Mouse (Mus musculus): ENCODE results near the gene Hnf1b. TPM values are rescaled to one million over a fixed set of nuclear protein-coding genes. Genes with fewer than 3 reads are reported as not detected.

Hnf1b gene
- polyA plus RNA-seq, 1 experiment from 2014 or later = 0.19 TPM

GRCm38 (mm10) chr11:83832389-83832788 lies 17.5 kb upstream of the Hnf1b start:
- no peak for ATAC-seq (ENCODE audit: low FRiP score)

GRCm38 (mm10) chr11:83833517-83833916 lies 16.3 kb upstream of the Hnf1b start:
- no peaks in the 10 kb centered on the region for H3K36me3 ChIP-seq
- H3K4me2 ChIP-seq = no peak overlapping the region
- H3K4me3 ChIP-seq = no peak overlapping the region
- ATAC-seq (ENCODE audit: low FRiP score) = no peak
- WGBS = 84% methylated on average over 6 of the region's 6 CpGs
- no peak overlapping the region for H3K9ac ChIP-seq
- H3K9me3 ChIP-seq = no peaks in the 10 kb centered on the region
- H3K4me1 ChIP-seq (replicated peaks) = no peaks in the 10 kb centered on the region
- H3K27me3 ChIP-seq = no peaks in the 10 kb centered on the region
- H3K27ac ChIP-seq = no peak overlapping the region

More at GRCm38 (mm10) chr11:83832389-83832788, 17.5 kb upstream of the Hnf1b start:
- Histone ChIP-seq H3K4me1 (replicated peaks) (no peaks in the 10 kb centered on the region), H3K27ac (no peak overlapping the region), H3K36me3 (no peaks in the 10 kb centered on the region), H3K9ac (no peak overlapping the region), H3K27me3 (no peaks in the 10 kb centered on the region), H3K4me2 (no peak overlapping the region), H3K9me3 (no peaks in the 10 kb centered on the region), H3K4me3 (no peak overlapping the region)
- 44% methylated on average over 8 of the region's 8 CpGs for WGBS

GRCm38 (mm10) chr11:83833959-83834496 lies 15.8 kb upstream of the Hnf1b start:
- H3K4me1 ChIP-seq (replicated peaks) = no peaks in the 10 kb centered on the region
- no peak overlapping the region for H3K9ac ChIP-seq
- no peaks in the 10 kb centered on the region for H3K9me3 ChIP-seq
- WGBS = 81% methylated on average over 14 of the region's 14 CpGs
- no peak for ATAC-seq (ENCODE audit: low FRiP score)
- H3K27me3 ChIP-seq = no peaks in the 10 kb centered on the region
- H3K27ac ChIP-seq = no peak overlapping the region
- no peak overlapping the region for H3K4me3 ChIP-seq
- H3K36me3 ChIP-seq = no peaks in the 10 kb centered on the region
- no peak overlapping the region for H3K4me2 ChIP-seq

GRCm38 (mm10) chr11:83839451-83839850 lies 10.4 kb upstream of the Hnf1b start:
- Histone ChIP-seq H3K27me3 (peaks cover 21% of the 10 kb centered on the region), H3K4me3 (no peak overlapping the region), H3K9me3 (no peaks in the 10 kb centered on the region), H3K36me3 (no peaks in the 10 kb centered on the region), H3K9ac (no peak overlapping the region), H3K27ac (no peak overlapping the region), H3K4me1 (replicated peaks) (no peaks in the 10 kb centered on the region), H3K4me2 (no peak overlapping the region)
- WGBS = 89% methylated on average over 6 of the region's 6 CpGs
- ATAC-seq (ENCODE audit: low FRiP score) = no peak

- WGBS = 95% methylated on average over 6 of the region's 6 CpGs
- H3K27ac ChIP-seq = no peak overlapping the region
- peaks cover 45% of the 10 kb centered on the region for H3K27me3 ChIP-seq
- no peaks in the 10 kb centered on the region for H3K4me1 ChIP-seq (replicated peaks)
- H3K4me3 ChIP-seq = no peak overlapping the region
- H3K4me2 ChIP-seq = no peak overlapping the region
- no peak overlapping the region for H3K9ac ChIP-seq
- ATAC-seq (ENCODE audit: low FRiP score) = no peak
- H3K9me3 ChIP-seq = no peaks in the 10 kb centered on the region
- H3K36me3 ChIP-seq = no peaks in the 10 kb centered on the region
Observed at GRCm38 (mm10) chr11:83843534-83843933, 6.3 kb upstream of the Hnf1b start.

GRCm38 (mm10) chr11:83850586-83851272 lies 866 bp downstream of the Hnf1b start:
- WGBS = 1% methylated on average over 24 of the region's 24 CpGs
- Histone ChIP-seq H3K27ac (no peak overlapping the region), H3K9ac (no peak overlapping the region), H3K27me3 (peaks cover 89% of the 10 kb centered on the region), H3K9me3 (no peaks in the 10 kb centered on the region), H3K36me3 (no peaks in the 10 kb centered on the region), H3K4me3 (no peak overlapping the region), H3K4me1 (replicated peaks) (peaks cover 23% of the 10 kb centered on the region), H3K4me2 (peak overlapping the region; percentile 0; the same call in 1 of the 2 replicates)
- no peak for ATAC-seq (ENCODE audit: low FRiP score)

GRCm38 (mm10) chr11:83851273-83852015 lies 1.6 kb downstream of the Hnf1b start:
- peaks cover 23% of the 10 kb centered on the region for H3K4me1 ChIP-seq (replicated peaks)
- no peak overlapping the region for H3K27ac ChIP-seq
- no peaks in the 10 kb centered on the region for H3K9me3 ChIP-seq
- H3K36me3 ChIP-seq = no peaks in the 10 kb centered on the region
- no peak for ATAC-seq (ENCODE audit: low FRiP score)
- H3K27me3 ChIP-seq = peaks cover 93% of the 10 kb centered on the region
- 2% methylated on average over 36 of the region's 36 CpGs for WGBS
- H3K4me3 ChIP-seq = no peak overlapping the region
- peak overlapping the region; percentile 0; the same call in 1 of the 2 replicates for H3K4me2 ChIP-seq
- H3K9ac ChIP-seq = no peak overlapping the region

GRCm38 (mm10) chr11:83852016-83852355 lies 2.1 kb downstream of the Hnf1b start:
- no peak overlapping the region for H3K4me3 ChIP-seq

GRCm38 (mm10) chr11:83852501-83853211 lies 2.8 kb downstream of the Hnf1b start:
- WGBS = under 1% methylated on average over 38 of the region's 38 CpGs
- H3K27ac ChIP-seq = no peak overlapping the region
- no peak overlapping the region for H3K4me3 ChIP-seq
- H3K27me3 ChIP-seq = peaks cover 93% of the 10 kb centered on the region
- ATAC-seq (ENCODE audit: low FRiP score) = no peak
- H3K9ac ChIP-seq = no peak overlapping the region
- H3K4me1 ChIP-seq (replicated peaks) = peaks cover 23% of the 10 kb centered on the region
- H3K36me3 ChIP-seq = no peaks in the 10 kb centered on the region
- no peak overlapping the region for H3K4me2 ChIP-seq
- no peaks in the 10 kb centered on the region for H3K9me3 ChIP-seq

More at GRCm38 (mm10) chr11:83852016-83852355, 2.1 kb downstream of the Hnf1b start:
- no peaks in the 10 kb centered on the region for H3K9me3 ChIP-seq
- no peak for ATAC-seq (ENCODE audit: low FRiP score)
- no peak overlapping the region for H3K4me2 ChIP-seq
- H3K9ac ChIP-seq = no peak overlapping the region
- H3K27me3 ChIP-seq = peaks cover 93% of the 10 kb centered on the region
- H3K27ac ChIP-seq = no peak overlapping the region
- under 1% methylated on average over 24 of the region's 24 CpGs for WGBS
- H3K4me1 ChIP-seq (replicated peaks) = peaks cover 23% of the 10 kb centered on the region
- no peaks in the 10 kb centered on the region for H3K36me3 ChIP-seq

GRCm38 (mm10) chr11:83853221-83853792 lies 3.4 kb downstream of the Hnf1b start:
- H3K9me3 ChIP-seq = no peaks in the 10 kb centered on the region
- ATAC-seq (ENCODE audit: low FRiP score) = no peak
- H3K27me3 ChIP-seq = peaks cover 93% of the 10 kb centered on the region
- H3K9ac ChIP-seq = no peak overlapping the region
- H3K4me1 ChIP-seq (replicated peaks) = peaks cover 23% of the 10 kb centered on the region
- no peaks in the 10 kb centered on the region for H3K36me3 ChIP-seq
- under 1% methylated on average over 33 of the region's 33 CpGs for WGBS
- no peak overlapping the region for H3K4me3 ChIP-seq
- H3K27ac ChIP-seq = no peak overlapping the region
- H3K4me2 ChIP-seq = no peak overlapping the region

- WGBS = 7% methylated on average over 10 of the region's 10 CpGs
- Histone ChIP-seq H3K9me3 (no peaks in the 10 kb centered on the region), H3K27ac (no peak overlapping the region), H3K9ac (no peak overlapping the region), H3K4me2 (no peak overlapping the region), H3K4me3 (no peak overlapping the region), H3K36me3 (no peaks in the 10 kb centered on the region), H3K27me3 (peaks cover 95% of the 10 kb centered on the region), H3K4me1 (replicated peaks) (peaks cover 23% of the 10 kb centered on the region)
- no peak for ATAC-seq (ENCODE audit: low FRiP score)
Observed at GRCm38 (mm10) chr11:83854091-83854490, 4.2 kb downstream of the Hnf1b start.

GRCm38 (mm10) chr11:83854707-83855106 lies 4.8 kb downstream of the Hnf1b start:
- Histone ChIP-seq H3K27ac (no peak overlapping the region), H3K4me3 (no peak overlapping the region), H3K27me3 (peaks cover 95% of the 10 kb centered on the region)

More at GRCm38 (mm10) chr11:83854707-83855106, 4.8 kb downstream of the Hnf1b start:
- Histone ChIP-seq H3K4me2 (no peak overlapping the region), H3K4me1 (replicated peaks) (peaks cover 23% of the 10 kb centered on the region), H3K9ac (no peak overlapping the region), H3K9me3 (no peaks in the 10 kb centered on the region), H3K36me3 (no peaks in the 10 kb centered on the region)
- 9% methylated on average over 2 of the region's 2 CpGs for WGBS
- ATAC-seq (ENCODE audit: low FRiP score) = no peak

Measured in hindbrain, embryonic 13.5 days (tissue).